In the genomic region with DNA sequence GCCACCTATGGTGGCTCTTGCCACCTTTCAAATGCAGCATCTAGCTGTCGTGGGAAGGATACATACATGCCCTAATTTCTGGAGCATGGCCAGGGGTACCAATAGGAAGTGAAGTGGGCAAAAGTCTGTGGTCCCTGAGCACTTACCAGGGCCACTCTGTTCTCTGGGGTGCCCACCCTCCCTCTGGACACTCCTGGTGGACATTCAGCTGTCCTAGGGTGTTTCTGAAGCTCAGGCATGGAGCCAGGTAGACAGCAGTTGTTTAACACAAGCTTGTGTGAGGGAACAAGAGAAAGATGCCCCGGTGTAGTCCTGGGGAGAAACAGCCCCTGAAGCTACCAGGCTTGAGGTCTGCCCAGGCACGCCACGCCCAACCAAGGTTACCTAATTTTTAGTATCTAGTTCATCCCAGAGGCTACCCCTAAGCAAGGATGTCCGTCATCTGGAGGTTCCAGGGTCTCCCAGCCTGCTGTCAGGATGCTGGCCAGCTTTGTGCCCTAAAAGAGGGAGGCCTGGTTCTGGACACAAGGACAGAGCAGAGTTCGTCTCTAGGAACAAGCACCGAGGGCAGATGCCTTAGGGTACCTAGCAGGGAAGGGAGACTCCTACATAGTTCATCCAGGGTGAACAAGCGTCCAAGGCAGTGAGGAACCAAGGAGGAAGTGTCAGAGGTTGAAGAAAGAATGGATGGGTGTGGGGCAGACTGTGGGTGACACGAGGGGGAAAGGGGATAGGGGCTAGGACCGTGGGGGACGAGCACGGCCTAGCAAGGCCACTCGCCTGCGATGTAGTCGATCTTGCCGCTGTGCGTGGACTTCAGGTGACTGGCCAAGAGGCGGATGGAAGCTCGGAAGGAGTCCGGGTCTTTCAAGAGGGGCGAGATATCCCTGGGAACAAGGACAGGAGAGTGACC, we compare ENCODE assay signal across 8 mouse cellular contexts. TPM values are rescaled to one million over a fixed set of nuclear protein-coding genes. Genes with fewer than 3 reads are reported as not detected.
DNase-seq lines count a peak whose midpoint lies in the region; ATAC-seq and TF ChIP-seq lines count a peak whose summit lies in the region.

No protein-coding gene starts in this region.

- H3K36me3 ChIP-seq in heart, embryonic 13.5 days = peaks cover 38% of the 10 kb centered on the region
- H3K36me3 ChIP-seq in G1E (replicated peaks) = peaks cover 53% of the 10 kb centered on the region
- H3K36me3 ChIP-seq in forebrain, embryonic 13.5 days (ENCODE audit: poor library complexity, severe bottlenecking) = peaks cover 26% of the 10 kb centered on the region
- H3K36me3 ChIP-seq in liver, embryonic 13.5 days = peaks cover 40% of the 10 kb centered on the region

- peak overlapping the region; percentile 62 for H3K27ac ChIP-seq in heart, embryonic 13.5 days (replicated peaks)
- H3K27ac ChIP-seq in forebrain, embryonic 13.5 days = peak overlapping the region; percentile 57; the same call in 1 of the 2 replicates
- H3K27ac ChIP-seq in liver, embryonic 13.5 days = peak overlapping the region; percentile 88

- no peak for TF ChIP-seq CTCF in G1E (IDR thresholded peaks at IDR 0.05; ENCODE audit: low read depth, low read length)

- ATAC-seq in heart, embryonic 13.5 days (ENCODE audit: extremely low read depth, insufficient number of reproducible peaks, low FRiP score, low TSS enrichment) = no peak
- no peak for ATAC-seq in G1E (ENCODE audit: extremely low read depth, insufficient number of reproducible peaks, low FRiP score, poor library complexity, severe bottlenecking)
- ATAC-seq in forebrain, embryonic 13.5 days = peak; percentile 43
- ATAC-seq in liver, embryonic 13.5 days (ENCODE audit: low read depth) = 0 out of 2 replicates have a peak, but pooled peaks have one; percentile 1

- H3K9me3 ChIP-seq in heart, embryonic 13.5 days = no peaks in the 10 kb centered on the region
- H3K9me3 ChIP-seq in G1E (replicated peaks) = no peaks in the 10 kb centered on the region
- no peaks in the 10 kb centered on the region for H3K9me3 ChIP-seq in forebrain, embryonic 13.5 days (replicated peaks)
- H3K9me3 ChIP-seq in liver, embryonic 13.5 days (replicated peaks) = no peaks in the 10 kb centered on the region

- H3K4me1 ChIP-seq in heart, embryonic 13.5 days = peaks cover 45% of the 10 kb centered on the region
- peaks cover 69% of the 10 kb centered on the region for H3K4me1 ChIP-seq in G1E (ENCODE audit: insufficient read depth, low read depth, low read length)
- peaks cover 34% of the 10 kb centered on the region for H3K4me1 ChIP-seq in forebrain, embryonic 13.5 days
- peaks cover 65% of the 10 kb centered on the region for H3K4me1 ChIP-seq in liver, embryonic 13.5 days (replicated peaks)

- 0 out of 2 replicates have a peak, but pooled peaks cover 2% of the 10 kb centered on the region for H3K27me3 ChIP-seq in heart, embryonic 13.5 days (replicated peaks)
- peaks cover 15% of the 10 kb centered on the region for H3K27me3 ChIP-seq in G1E (ENCODE audit: insufficient read depth, low read length)
- H3K27me3 ChIP-seq in forebrain, embryonic 13.5 days = no peaks in the 10 kb centered on the region
- no peaks in the 10 kb centered on the region for H3K27me3 ChIP-seq in liver, embryonic 13.5 days

- no peak for DNase-seq in heart, postnatal 14 days
- peak; percentile 61 for DNase-seq in G1E (ENCODE audit: low spot score)
- DNase-seq in liver, embryonic 13.5 days = no peak
- DNase-seq in yolk sac, embryonic 10.5 days (ENCODE audit: low spot score) = peak; percentile 40
- no peak for DNase-seq in T-cell, adult 2 months (ENCODE audit: low spot score)
- DNase-seq in right cerebral cortex, adult 2 months (ENCODE audit: low spot score in 2 of 2) = no peak

- 16% methylated on average over 21 of the region's 21 CpGs for WGBS in heart, embryonic 13.5 days
- WGBS in forebrain, embryonic 13.5 days = 18% methylated on average over 21 of the region's 21 CpGs
- 5% methylated on average over 21 of the region's 21 CpGs for WGBS in liver, embryonic 13.5 days (ENCODE audit: insufficient replicate concordance)

- intact Hi-C loops in heart, postnatal 14 days (cut with DNase I) = no loop called here

- peak overlapping the region; percentile 86 for H3K9ac ChIP-seq in heart, embryonic 13.5 days
- H3K9ac ChIP-seq in forebrain, embryonic 13.5 days = peak overlapping the region; percentile 89
- peak overlapping the region; percentile 85 for H3K9ac ChIP-seq in liver, embryonic 13.5 days

- H3K4me3 ChIP-seq in heart, embryonic 13.5 days = peak overlapping the region; percentile 75
- H3K4me3 ChIP-seq in G1E (ENCODE audit: low read depth, low read length) = peak overlapping the region; percentile 87
- peak overlapping the region; percentile 66 for H3K4me3 ChIP-seq in forebrain, embryonic 13.5 days
- H3K4me3 ChIP-seq in liver, embryonic 13.5 days (replicated peaks) = peak overlapping the region; percentile 74

- peak overlapping the region; percentile 89 for H3K4me2 ChIP-seq in heart, embryonic 13.5 days
- peak overlapping the region; percentile 92 for H3K4me2 ChIP-seq in forebrain, embryonic 13.5 days
- H3K4me2 ChIP-seq in liver, embryonic 13.5 days = peak overlapping the region; percentile 94

RNA-seq across cellular contexts. Expression of a gene that starts 0.7 kb away (rescaled TPM):
- 251 and 271 TPM in 2 replicates for polyA plus RNA-seq in heart, embryonic 13.5 days (2015; fragmentation: Nextera tagmentation; extraction: Ambion mirVana)
- 10 to 100 TPM; 32.7 to 34.5 TPM for total RNA-seq in heart, postnatal 14 days (2021)
- total RNA-seq in G1E (2014; fragmentation: Nextera tagmentation) = 110 and 112 TPM in 2 replicates
- 100.0 and 146 TPM in 2 replicates for total RNA-seq in G1E (2017)
- polyA plus RNA-seq in G1E (2012) = 207 and 389 TPM in 2 replicates
- polyA plus RNA-seq in forebrain, embryonic 13.5 days (2015; fragmentation: Nextera tagmentation; extraction: Ambion mirVana) = 193 and 198 TPM in 2 replicates
- polyA plus RNA-seq in liver, embryonic 13.5 days (2015; fragmentation: Nextera tagmentation; extraction: Ambion mirVana) = 198 and 218 TPM in 2 replicates

RNA-seq across cellular contexts. Expression of a gene that starts 8.2 kb away (rescaled TPM):
- 31.0 and 34.6 TPM in 2 replicates for polyA plus RNA-seq in heart, embryonic 13.5 days (2015; fragmentation: Nextera tagmentation; extraction: Ambion mirVana)
- 1 to 10 TPM; 3.6 to 4.6 TPM for total RNA-seq in heart, postnatal 14 days (2021)
- total RNA-seq in G1E (2014; fragmentation: Nextera tagmentation) (70.8 and 71.7 TPM in 2 replicates), G1E (2017) (46.9 and 49.9 TPM in 2 replicates)
- 375 and 441 TPM in 2 replicates for polyA plus RNA-seq in G1E (2012)
- polyA plus RNA-seq in forebrain, embryonic 13.5 days (2015; fragmentation: Nextera tagmentation; extraction: Ambion mirVana) = 29.1 and 32.3 TPM in 2 replicates
- 60.6 and 64.3 TPM in 2 replicates for polyA plus RNA-seq in liver, embryonic 13.5 days (2015; fragmentation: Nextera tagmentation; extraction: Ambion mirVana)

RNA-seq across cellular contexts. Expression of a gene that starts 24.9 kb away (rescaled TPM):
- polyA plus RNA-seq in heart, embryonic 13.5 days (2015; fragmentation: Nextera tagmentation; extraction: Ambion mirVana) = 12.9 and 15.4 TPM in 2 replicates
- 10 to 100 TPM; 27.2 to 30.2 TPM for total RNA-seq in heart, postnatal 14 days (2021)
- total RNA-seq in G1E (2014; fragmentation: Nextera tagmentation) (77.0 and 95.3 TPM in 2 replicates), G1E (2017) (24.9 and 26.0 TPM in 2 replicates)
- 69.6 and 79.4 TPM in 2 replicates for polyA plus RNA-seq in G1E (2012)
- 1.4 and 2.0 TPM in 2 replicates for polyA plus RNA-seq in forebrain, embryonic 13.5 days (2015; fragmentation: Nextera tagmentation; extraction: Ambion mirVana)
- 13.9 and 14.2 TPM in 2 replicates for polyA plus RNA-seq in liver, embryonic 13.5 days (2015; fragmentation: Nextera tagmentation; extraction: Ambion mirVana)

RNA-seq across cellular contexts. Expression of a gene that starts 35.3 kb away (rescaled TPM):
- polyA plus RNA-seq in heart, embryonic 13.5 days (2015; fragmentation: Nextera tagmentation; extraction: Ambion mirVana) = 11.1 and 11.9 TPM in 2 replicates
- total RNA-seq in heart, postnatal 14 days (2021) = 1 to 10 TPM; 3.5 to 4.1 TPM
- 5.0 and 6.0 TPM in 2 replicates for total RNA-seq in G1E (2014; fragmentation: Nextera tagmentation)
- 7.6 and 7.9 TPM in 2 replicates for total RNA-seq in G1E (2017)
- polyA plus RNA-seq in G1E (2012) = 2.9 and 3.0 TPM in 2 replicates
- polyA plus RNA-seq in forebrain, embryonic 13.5 days (2015; fragmentation: Nextera tagmentation; extraction: Ambion mirVana) = 3.0 and 3.2 TPM in 2 replicates
- polyA plus RNA-seq in liver, embryonic 13.5 days (2015; fragmentation: Nextera tagmentation; extraction: Ambion mirVana) = 4.0 and 4.4 TPM in 2 replicates

RNA-seq across cellular contexts. Expression of a gene that starts 35.4 kb away (rescaled TPM):
- 55.6 and 74.0 TPM in 2 replicates for polyA plus RNA-seq in heart, embryonic 13.5 days (2015; fragmentation: Nextera tagmentation; extraction: Ambion mirVana)
- 10 to 100 TPM; 45.9 to 57.2 TPM for total RNA-seq in heart, postnatal 14 days (2021)
- total RNA-seq in G1E (2014; fragmentation: Nextera tagmentation) (19.5 and 31.8 TPM in 2 replicates), G1E (2017) (32.2 and 40.4 TPM in 2 replicates)
- 0.43 and 0.75 TPM in 2 replicates for polyA plus RNA-seq in G1E (2012)
- 69.3 and 79.6 TPM in 2 replicates for polyA plus RNA-seq in forebrain, embryonic 13.5 days (2015; fragmentation: Nextera tagmentation; extraction: Ambion mirVana)
- 23.2 and 26.7 TPM in 2 replicates for polyA plus RNA-seq in liver, embryonic 13.5 days (2015; fragmentation: Nextera tagmentation; extraction: Ambion mirVana)

Comparison
In these comparisons a context has a peak if more than half of its experiments do, and no peak if none do; other contexts are left out.
1. ATAC-seq: peak in forebrain, embryonic 13.5 days (single experiment) and liver, embryonic 13.5 days (single experiment); none in heart, embryonic 13.5 days (single experiment) and G1E (single experiment).
2. DNase-seq: peak in G1E (single experiment) and yolk sac, embryonic 10.5 days (single experiment); none in heart, postnatal 14 days (0 of 2), liver, embryonic 13.5 days (single experiment), T-cell, adult 2 months (single experiment) and right cerebral cortex, adult 2 months (0 of 2).
3. Peak in every context shown above with its lines, with median percentiles within 50 percentile points of each other: H3K27ac ChIP-seq, H3K4me2 ChIP-seq, H3K4me3 ChIP-seq and H3K9ac ChIP-seq.